Mouse (Mus musculus) olfactory bulb, adult 2 months (tissue): ENCODE results near the gene Ndufs8.

Experiments used
- CTCF ChIP-seq: fragments of 200-500 bp; IDR thresholded peaks from 2 replicates; pipeline ENCODE4 v1.5.1; 2012; ENCODE audit warnings: low read depth, mild to moderate bottlenecking, low read length, moderate library complexity; ENCODE audit not compliant: insufficient read depth
- POLR2A ChIP-seq: fragments of 200-500 bp; IDR thresholded peaks from 2 replicates; pipeline ENCODE4 v1.6.1; 2012; ENCODE audit warnings: mild to moderate bottlenecking, low read depth, low read length, moderate library complexity; ENCODE audit not compliant: insufficient read depth

DNA sequence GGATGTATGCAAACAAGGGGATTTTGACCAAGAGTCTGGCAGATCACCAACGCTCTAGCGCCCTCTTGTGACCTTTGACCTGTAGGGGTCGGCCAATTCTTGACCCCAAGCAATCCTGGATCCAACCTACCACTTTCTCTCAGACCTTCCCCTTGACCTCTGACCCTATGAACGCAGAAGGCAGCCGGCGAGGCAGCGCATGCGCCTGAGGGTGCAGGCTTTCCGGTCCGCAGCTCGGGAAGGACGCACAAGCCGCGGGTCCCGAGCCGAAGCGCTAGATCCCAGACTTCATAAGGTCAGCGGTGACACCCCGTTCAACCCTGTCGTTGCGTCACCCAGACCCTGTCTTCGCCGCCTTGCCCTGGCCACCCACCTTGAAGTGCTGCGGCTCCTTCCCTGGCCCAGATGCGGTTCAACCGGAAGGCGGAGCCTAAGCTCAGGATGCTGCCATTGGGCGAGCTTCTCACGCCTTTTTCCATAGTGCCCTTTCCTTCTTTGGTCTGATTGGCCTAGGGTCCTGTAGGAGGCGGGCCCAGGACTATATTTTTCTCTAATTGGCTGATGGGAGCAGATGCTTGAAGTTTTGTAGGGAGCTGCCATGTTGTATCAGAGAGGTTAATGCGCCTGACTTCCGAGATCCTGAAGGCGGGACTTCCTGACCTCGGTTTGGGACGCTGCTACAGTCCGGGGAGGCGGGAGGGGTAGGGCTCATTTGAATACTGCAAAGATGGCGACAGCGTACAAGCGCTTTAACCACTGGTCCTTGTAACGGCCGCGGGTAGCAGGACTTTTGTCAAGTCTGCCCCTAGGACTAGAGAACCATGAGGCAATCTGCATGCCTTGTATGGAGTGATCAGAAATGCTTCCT, at the start of gene Ndufs8:
- no peak for TF ChIP-seq CTCF
- TF ChIP-seq POLR2A = no peak
